Mouse (Mus musculus): ENCODE data around the gene Igflr1. TPM values are rescaled to one million over a fixed set of nuclear protein-coding genes. Genes with fewer than 3 reads are reported as not detected.

The Igflr1 gene
- polyA plus RNA-seq, 1 experiment from 2014 or later: 2.2 TPM

DNA sequence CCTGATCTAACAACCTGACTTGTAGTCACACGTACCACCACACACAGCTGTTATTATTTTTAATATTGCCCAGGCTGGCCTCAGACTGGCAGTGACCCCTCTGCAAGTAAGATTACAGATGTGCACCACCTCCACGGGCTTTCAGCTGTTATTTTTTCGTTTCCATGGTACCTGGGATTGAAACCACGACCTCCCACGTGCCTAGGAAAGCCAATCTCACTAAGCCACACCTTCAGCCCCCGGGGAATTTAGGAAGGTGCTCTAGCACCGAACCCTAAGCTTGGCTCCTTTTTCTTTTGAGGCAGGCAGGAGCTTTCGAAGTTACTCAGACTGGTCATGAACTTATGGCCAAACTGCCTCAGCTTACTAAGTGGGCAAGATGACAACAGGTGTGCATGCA is 39.2 kb downstream of the Igflr1 start:
- Histone ChIP-seq H3K36me3 (no peaks in the 10 kb centered on the region), H3K4me2 (no peak overlapping the region), H3K27me3 (replicated peaks) (no peaks in the 10 kb centered on the region), H3K4me3 (replicated peaks) (no peak overlapping the region), H3K9ac (no peak overlapping the region), H3K4me1 (0 out of 2 replicates have a peak, but pooled peaks cover 16% of the 10 kb centered on the region), H3K9me3 (no peaks in the 10 kb centered on the region), H3K27ac (no peak overlapping the region)
- 50% methylated on average over 8 of the region's 8 CpGs for WGBS
- ATAC-seq (ENCODE audit: insufficient read depth, low FRiP score, low read depth): no peak

DNA sequence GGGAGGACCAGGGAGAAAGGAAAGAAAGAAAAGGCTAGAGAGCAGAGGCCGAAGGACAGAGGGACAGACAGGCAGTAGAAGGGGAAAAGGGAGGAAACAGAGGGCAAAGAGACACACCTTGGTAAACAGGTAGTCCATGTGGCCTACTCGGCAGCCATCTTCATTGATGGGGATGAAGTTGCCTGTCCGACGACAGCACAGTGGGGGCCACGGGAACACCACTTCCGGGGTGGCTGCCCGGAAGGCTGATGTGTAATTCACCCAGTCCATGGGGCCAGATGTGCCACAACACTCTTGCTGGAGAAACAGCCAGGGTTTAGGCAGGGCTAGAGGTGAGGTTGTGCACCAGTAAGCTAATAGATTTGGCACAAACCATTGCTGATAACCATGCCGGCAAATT is 39.7 kb downstream of the Igflr1 start:
- WGBS: 76% methylated on average over 8 of the region's 8 CpGs
- Histone ChIP-seq H3K9ac (no peak overlapping the region), H3K36me3 (no peaks in the 10 kb centered on the region)

DNA sequence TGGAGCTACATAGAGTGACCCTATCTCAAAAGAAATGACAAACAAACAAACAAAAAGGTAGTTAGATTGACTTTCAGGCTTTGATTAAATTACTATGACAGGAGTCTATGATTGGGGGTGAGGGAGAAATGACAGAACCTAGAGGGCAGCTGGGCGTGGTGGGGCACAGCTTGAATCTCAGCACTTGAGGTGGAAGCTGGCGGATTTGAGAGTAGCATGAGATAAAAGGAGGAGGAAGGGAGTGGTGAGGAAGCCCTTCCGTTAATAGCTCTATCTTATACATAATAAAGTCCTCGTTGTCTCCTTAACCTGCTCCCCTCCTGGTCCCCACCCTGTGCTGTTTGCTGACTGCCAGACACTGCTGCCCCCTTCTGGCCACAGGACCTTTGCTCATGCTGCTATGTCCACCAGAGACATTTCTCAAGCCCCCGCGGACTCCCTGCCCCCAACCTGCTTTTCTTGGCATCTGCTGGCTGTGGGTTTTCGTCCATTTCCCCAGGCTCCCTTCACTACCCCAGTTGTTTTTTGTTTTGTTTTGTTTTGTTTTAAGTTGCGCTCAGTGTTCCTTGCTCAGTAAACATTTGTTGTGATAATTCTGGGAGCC is 42.6 kb downstream of the Igflr1 start:
- Histone ChIP-seq H3K9ac (no peak overlapping the region), H3K9me3 (no peaks in the 10 kb centered on the region), H3K4me3 (replicated peaks) (no peak overlapping the region), H3K27me3 (replicated peaks) (no peaks in the 10 kb centered on the region), H3K4me1 (0 out of 2 replicates have a peak, but pooled peaks cover 5% of the 10 kb centered on the region), H3K27ac (no peak overlapping the region), H3K36me3 (no peaks in the 10 kb centered on the region), H3K4me2 (no peak overlapping the region)
- ATAC-seq (ENCODE audit: insufficient read depth, low FRiP score, low read depth): no peak
- 27% methylated on average over 8 of the region's 8 CpGs for WGBS

More for the DNA sequence above, 39.7 kb downstream of the Igflr1 start:
- Histone ChIP-seq H3K4me3 (replicated peaks) (no peak overlapping the region), H3K4me2 (no peak overlapping the region), H3K27me3 (replicated peaks) (no peaks in the 10 kb centered on the region), H3K9me3 (no peaks in the 10 kb centered on the region), H3K27ac (no peak overlapping the region), H3K4me1 (0 out of 2 replicates have a peak, but pooled peaks cover 12% of the 10 kb centered on the region)
- ATAC-seq (ENCODE audit: insufficient read depth, low FRiP score, low read depth): no peak

DNA sequence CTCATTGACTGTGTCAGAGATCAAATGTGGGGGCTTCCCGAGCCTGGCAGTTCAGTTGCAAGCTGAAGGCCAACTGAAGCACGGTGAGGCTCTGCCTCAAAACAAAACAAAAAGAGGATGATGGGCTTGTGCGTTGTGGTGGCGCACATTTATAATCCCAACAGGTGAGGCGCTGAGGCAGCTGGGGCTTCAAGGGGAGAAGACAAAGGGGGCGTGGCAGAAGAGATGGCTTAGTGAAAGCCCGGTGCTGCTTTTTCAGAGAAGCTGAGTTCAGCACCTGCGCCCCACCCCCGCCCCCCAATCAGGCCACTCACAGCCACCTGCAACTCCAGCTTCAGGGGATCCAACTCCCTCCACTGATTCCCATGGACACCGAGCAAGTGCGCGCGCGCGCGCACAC is 43.2 kb downstream of the Igflr1 start:
- no peak overlapping the region for H3K9ac ChIP-seq
- WGBS: 55% methylated on average over 14 of the region's 16 CpGs

DNA sequence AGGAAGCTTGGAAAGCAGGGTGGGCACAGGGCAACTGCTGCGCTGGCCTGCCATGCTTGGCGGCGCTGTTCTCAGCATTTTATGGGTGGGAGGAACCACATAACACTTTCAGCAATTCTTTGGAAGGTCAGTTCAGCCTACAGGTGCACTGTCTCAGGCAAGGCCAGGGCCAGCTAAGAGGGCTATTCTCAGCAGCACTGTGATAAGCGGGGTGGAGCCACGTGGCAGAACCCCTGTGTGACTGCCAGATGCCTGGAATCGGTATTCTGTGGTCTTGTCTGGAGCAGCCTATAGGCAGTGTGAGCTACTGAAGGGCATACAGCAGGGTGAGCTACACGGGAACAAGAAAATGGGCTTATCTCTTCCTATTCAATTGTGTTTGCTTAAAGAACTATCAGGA is 44.8 kb downstream of the Igflr1 start:
- H3K4me3 ChIP-seq (replicated peaks): no peak overlapping the region

More for the DNA sequence above, 43.2 kb downstream of the Igflr1 start:
- H3K4me1 ChIP-seq: no peaks in the 10 kb centered on the region
- no peak overlapping the region for H3K27ac ChIP-seq
- H3K36me3 ChIP-seq: no peaks in the 10 kb centered on the region
- H3K27me3 ChIP-seq (replicated peaks): no peaks in the 10 kb centered on the region
- no peak for ATAC-seq (ENCODE audit: insufficient read depth, low FRiP score, low read depth)
- no peaks in the 10 kb centered on the region for H3K9me3 ChIP-seq
- H3K4me2 ChIP-seq: no peak overlapping the region
- H3K4me3 ChIP-seq (replicated peaks): no peak overlapping the region

DNA sequence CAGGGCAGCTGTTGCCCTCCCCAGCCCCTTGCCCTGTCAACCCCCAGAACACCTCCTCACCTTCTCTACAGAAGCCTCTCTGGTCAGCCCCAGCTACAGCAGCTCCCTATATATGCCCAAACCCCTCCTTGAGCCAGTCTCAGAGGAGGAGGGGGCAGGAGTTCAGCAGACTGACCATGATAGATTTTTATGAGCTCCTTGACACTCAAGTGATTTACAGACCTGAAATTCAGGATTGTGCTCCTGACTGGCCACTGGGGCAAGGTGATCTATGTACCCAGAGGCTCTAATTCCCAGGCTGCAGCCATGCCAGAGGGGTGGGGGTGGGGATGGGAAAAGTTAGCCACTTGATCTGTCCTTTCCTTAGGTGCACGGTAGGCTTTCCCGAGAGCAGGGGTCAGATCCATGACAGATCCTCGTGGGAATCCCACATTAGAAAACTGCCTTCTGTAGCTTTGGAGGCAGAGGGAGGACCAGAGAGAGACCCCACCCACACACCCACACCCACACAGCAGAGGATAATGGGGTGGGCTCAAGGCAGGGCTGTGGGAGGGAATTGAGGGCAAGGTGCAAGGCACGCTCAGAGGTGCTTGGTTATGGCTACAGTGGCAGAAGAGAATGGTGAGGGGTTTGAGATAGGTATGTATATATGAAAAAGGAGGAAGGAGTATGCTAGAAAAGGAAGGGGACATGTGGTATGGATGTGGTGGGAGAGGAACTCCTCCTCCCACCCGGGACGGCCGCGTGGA is 47.6 kb downstream of the Igflr1 start, which contains the start of gene Upk1a:
Upk1a (minus strand) TSS at position 194 of the 749 bp plus-strand sequence.
- H3K27ac ChIP-seq: no peak within 1 kb of the TSS
- 57% methylated on average over 8 of the region's 8 CpGs for WGBS
- H3K4me3 ChIP-seq (replicated peaks): no peak within 1 kb of the TSS
- peak; percentile 24; the same call in 1 of the 2 replicates for ATAC-seq (ENCODE audit: insufficient read depth, low FRiP score, low read depth)
- peaks cover 17% of the 10 kb centered on the region for H3K36me3 ChIP-seq
- H3K9ac ChIP-seq: no peak within 1 kb of the TSS
- no peaks in the 10 kb centered on the region for H3K27me3 ChIP-seq (replicated peaks)
- no peak within 1 kb of the TSS for H3K4me2 ChIP-seq
- no peaks in the 10 kb centered on the region for H3K4me1 ChIP-seq
- no peaks in the 10 kb centered on the region for H3K9me3 ChIP-seq

More for the DNA sequence above, 44.8 kb downstream of the Igflr1 start:
- WGBS: 45% methylated on average over 7 of the region's 7 CpGs
- Histone ChIP-seq H3K36me3 (no peaks in the 10 kb centered on the region), H3K4me1 (no peaks in the 10 kb centered on the region), H3K27me3 (replicated peaks) (no peaks in the 10 kb centered on the region), H3K9ac (no peak overlapping the region), H3K27ac (no peak overlapping the region), H3K4me2 (no peak overlapping the region), H3K9me3 (no peaks in the 10 kb centered on the region)
- ATAC-seq (ENCODE audit: insufficient read depth, low FRiP score, low read depth): peak; percentile 51; the same call in 1 of the 2 replicates

DNA sequence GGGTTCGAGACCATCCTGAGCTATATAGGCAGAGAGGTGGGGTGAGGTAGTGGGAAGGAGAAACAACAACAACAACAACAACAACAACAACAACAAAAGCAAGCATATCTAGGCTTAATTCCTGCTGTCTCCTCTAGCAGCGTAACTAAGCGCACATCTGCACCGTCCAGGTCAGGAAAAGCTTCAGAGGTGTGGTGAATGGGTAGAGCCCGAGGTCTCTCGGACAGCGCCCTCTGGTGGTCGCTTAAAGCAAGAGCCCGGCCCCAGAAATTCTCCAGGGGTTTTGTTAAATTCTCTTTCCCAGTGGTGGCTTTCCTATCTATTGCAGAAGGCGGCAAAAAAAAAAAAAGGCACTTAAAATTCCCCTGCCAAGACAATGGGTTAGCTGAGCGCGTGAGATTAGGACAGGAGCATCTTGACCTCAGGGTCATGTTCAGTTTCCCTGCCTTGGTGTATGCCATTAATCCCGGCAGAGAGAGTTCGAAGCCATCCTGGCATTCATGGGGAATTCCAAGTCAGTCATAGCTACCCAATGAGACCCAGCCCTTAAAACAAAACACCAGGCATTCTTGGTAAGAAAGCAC is 48.4 kb downstream of the Igflr1 start:
- peak; percentile 70 for ATAC-seq (ENCODE audit: insufficient read depth, low FRiP score, low read depth)
- Histone ChIP-seq H3K36me3 (peaks cover 23% of the 10 kb centered on the region), H3K4me3 (replicated peaks) (no peak overlapping the region), H3K27me3 (replicated peaks) (no peaks in the 10 kb centered on the region), H3K4me1 (no peaks in the 10 kb centered on the region), H3K4me2 (no peak overlapping the region), H3K27ac (no peak overlapping the region), H3K9ac (no peak overlapping the region), H3K9me3 (no peaks in the 10 kb centered on the region)
- WGBS: 23% methylated on average over 14 of the region's 14 CpGs

DNA sequence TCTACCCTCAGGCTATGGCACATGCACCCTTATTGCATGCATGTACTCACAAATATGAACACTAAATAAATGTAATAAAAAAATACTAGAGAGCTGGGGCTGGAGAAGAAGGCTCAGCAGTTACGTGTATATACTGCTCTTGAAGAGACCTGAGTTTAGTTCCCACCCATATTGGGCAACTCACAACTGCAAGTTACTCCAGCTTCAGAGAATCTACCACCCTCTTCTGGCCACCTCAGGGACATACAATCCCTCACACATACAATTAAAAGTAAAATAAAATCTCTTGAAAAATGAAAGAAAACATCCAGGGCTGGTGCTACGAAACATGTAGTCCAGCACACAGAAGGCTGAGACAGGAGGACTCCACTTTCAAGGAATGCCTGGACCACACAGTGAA is 49.2 kb downstream of the Igflr1 start:
- Histone ChIP-seq H3K27me3 (replicated peaks) (no peaks in the 10 kb centered on the region), H3K9me3 (no peaks in the 10 kb centered on the region), H3K4me3 (replicated peaks) (no peak overlapping the region), H3K4me1 (no peaks in the 10 kb centered on the region), H3K9ac (no peak overlapping the region), H3K27ac (no peak overlapping the region), H3K4me2 (no peak overlapping the region), H3K36me3 (peaks cover 31% of the 10 kb centered on the region)
- no peak for ATAC-seq (ENCODE audit: insufficient read depth, low FRiP score, low read depth)
- 64% methylated on average over 2 of the region's 2 CpGs for WGBS

DNA sequence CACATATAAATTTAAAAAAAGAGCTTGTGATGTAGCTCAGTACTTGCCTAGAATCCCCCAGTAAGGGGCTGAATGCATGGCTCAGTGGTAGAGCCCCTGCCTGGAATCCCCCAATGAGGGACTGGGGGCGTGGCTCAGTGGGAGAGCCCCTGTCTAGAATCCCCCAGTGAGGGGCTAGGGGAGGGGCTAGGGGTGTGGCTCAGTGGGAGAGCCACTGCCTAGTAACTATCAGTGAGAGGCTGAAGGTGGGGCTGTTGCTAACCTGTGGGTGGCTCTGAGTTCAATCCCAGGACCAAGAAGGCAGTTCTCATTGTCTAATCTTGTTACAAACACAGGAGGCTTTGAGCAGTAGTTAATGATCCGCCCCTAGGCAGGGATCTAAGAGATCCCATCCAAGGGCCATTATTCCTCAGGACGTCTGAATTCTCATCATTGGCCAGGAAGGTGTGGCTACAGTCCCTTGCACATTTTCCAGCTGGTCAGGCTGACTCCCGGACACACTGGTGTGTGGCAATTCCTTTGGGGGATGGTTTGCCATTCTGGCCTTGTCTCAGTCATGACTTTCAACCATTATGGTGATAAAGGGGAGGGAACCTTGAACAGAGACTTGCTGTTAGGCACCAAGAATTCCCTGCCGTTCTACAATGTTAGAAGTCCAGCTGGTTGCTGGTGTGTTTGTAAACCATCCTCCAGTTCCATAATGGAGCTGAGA is 50.0 kb downstream of the Igflr1 start:
- no peak overlapping the region for H3K9ac ChIP-seq
- H3K27me3 ChIP-seq (replicated peaks): no peaks in the 10 kb centered on the region
- no peak overlapping the region for H3K4me2 ChIP-seq
- H3K36me3 ChIP-seq: peaks cover 32% of the 10 kb centered on the region
- H3K9me3 ChIP-seq: no peaks in the 10 kb centered on the region
- 53% methylated on average over 5 of the region's 5 CpGs for WGBS
- no peak overlapping the region for H3K27ac ChIP-seq
- no peak overlapping the region for H3K4me3 ChIP-seq (replicated peaks)
- H3K4me1 ChIP-seq: no peaks in the 10 kb centered on the region
- ATAC-seq (ENCODE audit: insufficient read depth, low FRiP score, low read depth): no peak

All from stomach, embryonic 15.5 days (tissue).